In the genomic region with DNA sequence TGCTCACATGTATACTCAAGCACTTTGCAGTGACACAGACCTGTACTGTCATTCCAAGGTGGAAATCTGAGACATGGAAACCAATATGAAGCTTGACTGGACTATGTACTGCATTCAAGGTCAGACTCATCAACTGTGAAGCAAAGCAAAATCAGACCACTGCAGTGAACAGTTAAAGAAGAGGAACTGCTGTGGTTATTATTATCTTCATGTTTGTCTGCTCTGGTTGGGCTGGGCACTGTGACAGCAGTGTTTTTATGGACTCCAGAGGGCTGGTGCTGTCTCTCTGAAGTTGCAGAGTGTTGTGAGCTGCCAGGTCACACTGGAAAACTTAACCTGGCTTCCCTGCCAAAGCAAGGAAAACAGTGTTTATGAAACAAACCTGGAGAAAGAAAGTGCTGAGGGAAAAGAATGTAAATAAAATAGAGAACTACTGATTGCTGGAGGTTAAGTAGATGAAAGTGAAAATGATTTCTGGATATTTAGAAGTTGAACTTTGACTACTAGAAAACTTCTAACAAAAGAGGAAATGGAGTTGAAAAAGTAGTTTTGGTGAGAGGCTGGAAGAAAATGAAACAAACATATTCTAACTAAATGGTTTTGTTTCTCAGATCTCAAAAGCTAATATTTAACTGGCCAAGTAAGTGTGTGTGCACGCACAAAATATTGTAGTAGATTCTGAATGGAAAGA, we compare ENCODE assay signal across 13 mouse cellular contexts.
DNase-seq lines count a peak whose midpoint lies in the region; ATAC-seq and TF ChIP-seq lines count a peak whose summit lies in the region.
"Had no signal": no experiment of that assay in that cellular context is flagged by ENCODE, and none has a peak within 500 bp of the region (broad histone marks: within the 10 kb centered on the region; RNA-seq: fewer than 3 reads in every experiment).

No protein-coding gene starts in this region.

- whole genome bisulfite sequencing in heart, embryonic 11.5 days (ENCODE audit: insufficient replicate concordance), result 75% methylated on average over 1 of the region's 1 CpGs
- WGBS in forebrain, postnatal 0 days, result 84% methylated on average over 1 of the region's 1 CpGs
- 78% methylated on average over 1 of the region's 1 CpGs for WGBS in hindbrain, embryonic 16.5 days

- DNase-seq in heart, adult 11 months, result peak; percentile 89
- peak; percentile 6 for DNase-seq in urinary bladder, postnatal 14 days (ENCODE audit: low spot score)
- no peak for DNase-seq in urinary bladder, postnatal 25 days (ENCODE audit: low spot score)
- DNase-seq in kidney, postnatal 14 days, result peak; percentile 16
- DNase-seq in splenic B cell, adult 2 months (ENCODE audit: low read depth, low spot score), result peak; percentile 41
- no peak for DNase-seq in forebrain, postnatal 0 days
- DNase-seq: liver, embryonic 13.5 days had no signal

- peaks cover 2% of the 10 kb centered on the region; the same call in 1 of the 2 replicates for H3K4me1 ChIP-seq in heart, embryonic 11.5 days (ENCODE audit: control insufficient read depth, insufficient read depth, low read length)
- H3K4me1 ChIP-seq in forebrain, postnatal 0 days (ENCODE audit: insufficient read depth), result no peaks in the 10 kb centered on the region
- H3K4me1 ChIP-seq in hindbrain, embryonic 16.5 days (ENCODE audit: control insufficient read depth, insufficient read depth, low read depth, low read length), result no peaks in the 10 kb centered on the region
- H3K4me1 ChIP-seq: embryonic facial prominence, embryonic 12.5 days; hindbrain, embryonic 13.5 days; liver, embryonic 13.5 days; midbrain, embryonic 13.5 days had no signal

- H3K36me3 ChIP-seq in heart, embryonic 11.5 days (ENCODE audit: control insufficient read depth, insufficient read depth, low read length), result no peaks in the 10 kb centered on the region
- no peaks in the 10 kb centered on the region for H3K36me3 ChIP-seq in splenic B cell, adult 2 months (ENCODE audit: control insufficient read depth, insufficient read depth, low read length, poor library complexity, severe bottlenecking)
- H3K36me3 ChIP-seq in forebrain, postnatal 0 days (ENCODE audit: insufficient read depth), result no peaks in the 10 kb centered on the region
- H3K36me3 ChIP-seq in hindbrain, embryonic 16.5 days (ENCODE audit: control insufficient read depth, insufficient read depth, low read length), result no peaks in the 10 kb centered on the region
- H3K36me3 ChIP-seq: embryonic facial prominence, embryonic 12.5 days; hindbrain, embryonic 13.5 days; liver, embryonic 13.5 days; midbrain, embryonic 13.5 days had no signal

- H3K4me2 ChIP-seq in heart, embryonic 11.5 days, result no peak overlapping the region
- no peak overlapping the region for H3K4me2 ChIP-seq in forebrain, postnatal 0 days (ENCODE audit: low read depth)
- no peak overlapping the region for H3K4me2 ChIP-seq in hindbrain, embryonic 16.5 days (ENCODE audit: low read length)
- H3K4me2 ChIP-seq: embryonic facial prominence, embryonic 12.5 days; hindbrain, embryonic 13.5 days; liver, embryonic 13.5 days; midbrain, embryonic 13.5 days had no signal

- TF ChIP-seq CTCF in forebrain, postnatal 0 days (IDR thresholded peaks at IDR 0.05; ENCODE audit: low read depth), result no peak

- no peak overlapping the region for H3K4me3 ChIP-seq in heart, embryonic 11.5 days (ENCODE audit: low read depth, low read length)
- no peak overlapping the region for H3K4me3 ChIP-seq in forebrain, postnatal 0 days (ENCODE audit: low read depth, low read length)
- no peak overlapping the region for H3K4me3 ChIP-seq in hindbrain, embryonic 16.5 days (ENCODE audit: low read length)
- H3K4me3 ChIP-seq: embryonic facial prominence, embryonic 12.5 days; hindbrain, embryonic 13.5 days; liver, embryonic 13.5 days; midbrain, embryonic 13.5 days had no signal

- no peak overlapping the region for H3K27ac ChIP-seq in heart, embryonic 11.5 days (ENCODE audit: low read depth, low read length)
- no peak overlapping the region for H3K27ac ChIP-seq in forebrain, postnatal 0 days (ENCODE audit: low read depth, low read length)
- no peak overlapping the region for H3K27ac ChIP-seq in hindbrain, embryonic 16.5 days (ENCODE audit: low read depth, low read length)
- H3K27ac ChIP-seq: embryonic facial prominence, embryonic 12.5 days; hindbrain, embryonic 13.5 days; liver, embryonic 13.5 days; midbrain, embryonic 13.5 days had no signal

- no peak for ATAC-seq in heart, embryonic 11.5 days (replicated peaks; ENCODE audit: insufficient number of reproducible peaks, low FRiP score, low TSS enrichment)
- no peak for ATAC-seq in forebrain, postnatal 0 days
- no peak for ATAC-seq in hindbrain, embryonic 16.5 days
- ATAC-seq: forebrain, embryonic 16.5 days; midbrain, embryonic 13.5 days had no signal

- no peak overlapping the region for H3K9ac ChIP-seq in heart, embryonic 11.5 days (ENCODE audit: low read depth, low read length)
- H3K9ac ChIP-seq in forebrain, postnatal 0 days, result no peak overlapping the region
- no peak overlapping the region for H3K9ac ChIP-seq in hindbrain, embryonic 16.5 days (ENCODE audit: low read depth, low read length)
- H3K9ac ChIP-seq: embryonic facial prominence, embryonic 12.5 days; hindbrain, embryonic 13.5 days; liver, embryonic 13.5 days; midbrain, embryonic 13.5 days had no signal

- no peaks in the 10 kb centered on the region for H3K27me3 ChIP-seq in heart, embryonic 11.5 days (ENCODE audit: control insufficient read depth, insufficient read depth, low read length)
- no peaks in the 10 kb centered on the region for H3K27me3 ChIP-seq in splenic B cell, adult 2 months (ENCODE audit: control insufficient read depth, insufficient read depth, low read length, poor library complexity, severe bottlenecking)
- no peaks in the 10 kb centered on the region for H3K27me3 ChIP-seq in forebrain, postnatal 0 days (ENCODE audit: insufficient read depth, low read length)
- no peaks in the 10 kb centered on the region for H3K27me3 ChIP-seq in hindbrain, embryonic 16.5 days (replicated peaks; ENCODE audit: control insufficient read depth, insufficient read depth, low read length)
- H3K27me3 ChIP-seq: embryonic facial prominence, embryonic 12.5 days; hindbrain, embryonic 13.5 days; liver, embryonic 13.5 days; midbrain, embryonic 13.5 days had no signal

- no peaks in the 10 kb centered on the region for H3K9me3 ChIP-seq in heart, embryonic 11.5 days (replicated peaks; ENCODE audit: control insufficient read depth, low read length)
- no peaks in the 10 kb centered on the region for H3K9me3 ChIP-seq in forebrain, postnatal 0 days (ENCODE audit: low read length)
- H3K9me3 ChIP-seq in hindbrain, embryonic 16.5 days (ENCODE audit: control insufficient read depth, low read length), result no peaks in the 10 kb centered on the region
- H3K9me3 ChIP-seq: embryonic facial prominence, embryonic 12.5 days; hindbrain, embryonic 13.5 days; liver, embryonic 13.5 days; midbrain, embryonic 13.5 days had no signal

Comparison
In these comparisons a context has a peak if more than half of its experiments do, and no peak if none do; other contexts are left out.
1. DNase-seq: peak in heart, adult 11 months (single experiment), urinary bladder, postnatal 14 days (single experiment), kidney, postnatal 14 days (single experiment) and splenic B cell, adult 2 months (single experiment); none in urinary bladder, postnatal 25 days (single experiment) and forebrain, postnatal 0 days (single experiment).